Mouse (Mus musculus) skeletal muscle tissue, adult 2 months (tissue): ENCODE measurements around the gene Slc16a10.
A peak's percentile ranks its signal among the peaks of the same experiment; 100 is the strongest.

ENCODE experiments used
- DNase-seq: peaks from one replicate; pipeline ENCODE4 v3.0.0-alpha.2; 2012; ENCODE audit warnings: low read depth, low spot score

Slc16a10 gene

GRCm38 (mm10) chr10:40069270-40069669 lies 72.8 kb downstream of the Slc16a10 start:
- DNase-seq, result peak; percentile 89

GRCm38 (mm10) chr10:40068595-40068994 lies 73.5 kb downstream of the Slc16a10 start:
- no peak for DNase-seq

- no peak for DNase-seq
These were observed 74.5 kb downstream of the Slc16a10 start for GRCm38 (mm10) chr10:40067529-40067928.

- DNase-seq, result no peak
These were observed 75.0 kb downstream of the Slc16a10 start for GRCm38 (mm10) chr10:40067071-40067470.

- no peak for DNase-seq
These were observed 76.7 kb downstream of the Slc16a10 start for GRCm38 (mm10) chr10:40065357-40065756.

GRCm38 (mm10) chr10:40063291-40063890 lies 78.7 kb downstream of the Slc16a10 start:
- DNase-seq, result no peak

- DNase-seq, result no peak
These were observed 79.2 kb downstream of the Slc16a10 start for GRCm38 (mm10) chr10:40062812-40063211.

- DNase-seq, result no peak
These were observed 80.1 kb downstream of the Slc16a10 start for GRCm38 (mm10) chr10:40061926-40062325.

- DNase-seq, result no peak
These were observed 83.3 kb downstream of the Slc16a10 start for GRCm38 (mm10) chr10:40058786-40059120.

- peak; percentile 81 for DNase-seq
These were observed 83.8 kb downstream of the Slc16a10 start for GRCm38 (mm10) chr10:40058062-40058785.

GRCm38 (mm10) chr10:40057615-40058014 lies 84.4 kb downstream of the Slc16a10 start:
- no peak for DNase-seq

GRCm38 (mm10) chr10:40054455-40054854 lies 87.6 kb downstream of the Slc16a10 start:
- no peak for DNase-seq

- DNase-seq, result no peak
These were observed 88.2 kb downstream of the Slc16a10 start for GRCm38 (mm10) chr10:40053896-40054295.

GRCm38 (mm10) chr10:40053257-40053895 lies 88.7 kb downstream of the Slc16a10 start:
- DNase-seq, result no peak

GRCm38 (mm10) chr10:40051997-40052396 lies 90.1 kb downstream of the Slc16a10 start:
- no peak for DNase-seq

GRCm38 (mm10) chr10:40050763-40051162 lies 91.3 kb downstream of the Slc16a10 start:
- DNase-seq, result no peak

GRCm38 (mm10) chr10:40041339-40041738 lies 100.7 kb downstream of the Slc16a10 start:
- no peak for DNase-seq

- DNase-seq, result no peak
These were observed 105.1 kb downstream of the Slc16a10 start for GRCm38 (mm10) chr10:40036686-40037560.

GRCm38 (mm10) chr10:40034956-40035355 lies 107.1 kb downstream of the Slc16a10 start:
- DNase-seq, result no peak

GRCm38 (mm10) chr10:40032897-40033296 lies 109.2 kb downstream of the Slc16a10 start:
- DNase-seq, result no peak

- no peak for DNase-seq
These were observed 111.3 kb downstream of the Slc16a10 start for GRCm38 (mm10) chr10:40030716-40031115.

- no peak for DNase-seq
These were observed 112.4 kb downstream of the Slc16a10 start for GRCm38 (mm10) chr10:40029610-40030009.
